Mouse (Mus musculus) kidney, adult 2 months (tissue): ENCODE results near the gene Tmem205. TPM values are rescaled to one million over a fixed set of nuclear protein-coding genes. Genes with fewer than 3 reads are reported as not detected.

Experiments
- DNase-seq: peaks from one replicate; pipeline ENCODE4 v3.0.0; 2021
- H3K27ac ChIP-seq: fragments of 200-500 bp; 2 replicates; pipeline ENCODE4 v1.5.1; 2012; ENCODE audit warnings: low read depth, low read length, control low read depth, inconsistent platforms; ENCODE audit not compliant: insufficient read depth
- H3K27me3 ChIP-seq: fragments of 200-500 bp; replicated peaks from 2 replicates; pipeline ENCODE4 v1.6.1; 2012; ENCODE audit warnings: mild to moderate bottlenecking, moderate library complexity, low read length, inconsistent platforms; ENCODE audit not compliant: control insufficient read depth, insufficient read depth
- H3K36me3 ChIP-seq: fragments of 200-500 bp; 2 replicates; pipeline ENCODE4 v1.6.1; 2012; ENCODE audit warnings: mild to moderate bottlenecking, moderate library complexity, low read length, inconsistent platforms; ENCODE audit not compliant: control insufficient read depth, insufficient read depth
- H3K4me1 ChIP-seq: fragments of 200-500 bp; 2 replicates; pipeline ENCODE4 v1.6.1; 2011; ENCODE audit warnings: low read length; ENCODE audit not compliant: control insufficient read depth, insufficient read depth
- H3K4me3 ChIP-seq: fragments of 200-500 bp; 2 replicates; pipeline ENCODE4 v1.5.1; 2011; ENCODE audit warnings: mild to moderate bottlenecking, low read depth, low read length, control low read depth; ENCODE audit not compliant: insufficient read depth
- CTCF ChIP-seq: fragments of 200-500 bp; conservative IDR thresholded peaks from 2 replicates; pipeline ENCODE4 v1.5.1; 2011; ENCODE audit warnings: low read depth, mild to moderate bottlenecking, control low read depth, low read length, moderate library complexity, mixed read lengths; ENCODE audit not compliant: insufficient read depth, insufficient read length
- POLR2A ChIP-seq: fragments of 200-500 bp; IDR thresholded peaks from one replicate; pipeline ENCODE4 v1.6.1; 2011; ENCODE audit warnings: low read depth, low read length, control low read depth
- WGBS: fragments of 180-500 bp; shearing (Covaris S2); methylation state at CpG from one replicate; pipeline ENCODE4 v1.1.7; 2018; 5-methylcytosine and 5-hydroxymethylcytosine counted together
- polyA plus RNA-seq: library from polyadenylated mRNA; depleted of rRNA; stranded (reverse); fragments of >200 nt; gene quantifications from 2 replicates; pipeline ENCODE4 v1.2.3, GENCODE M21; 2012; rRNA removed

Gene Tmem205
- polyA plus RNA-seq: 313 and 353 TPM in 2 replicates

GRCm38 (mm10) chr9:21927208-21927753, at the start of gene Tmem205, which contains the start of gene Ccdc159:
Gene Tmem205 (minus strand): TSS chr9:21927556.
Gene Ccdc159 (plus strand): TSS chr9:21927471.
- Histone ChIP-seq H3K27me3 (no peaks in the 10 kb centered on the region), H3K4me1 (peaks cover 4% of the 10 kb centered on the region; the same call in 1 of the 2 replicates), H3K27ac (peak within 1 kb of the TSS; percentile 52), H3K4me3 (peak within 1 kb of the TSS; percentile 41), H3K36me3 (no peaks in the 10 kb centered on the region)
- peak; percentile 98 for DNase-seq
- TF ChIP-seq CTCF (no peak), POLR2A (peak; percentile 82)
- WGBS: under 1% methylated on average over 28 of the region's 28 CpGs

GRCm38 (mm10) chr9:21976626-21977175, 49.3 kb upstream of the Tmem205 start:
- peaks cover 5% of the 10 kb centered on the region for H3K36me3 ChIP-seq
- TF ChIP-seq POLR2A (no peak), CTCF (no peak)
- no peaks in the 10 kb centered on the region for H3K27me3 ChIP-seq
- no peak for DNase-seq
- H3K27ac ChIP-seq: no peak overlapping the region
- no peaks in the 10 kb centered on the region for H3K4me1 ChIP-seq
- H3K4me3 ChIP-seq: no peak overlapping the region
- 73% methylated on average over 10 of the region's 10 CpGs for WGBS

- TF ChIP-seq POLR2A (no peak), CTCF (no peak)
- no peak for DNase-seq
- H3K36me3 ChIP-seq: no peaks in the 10 kb centered on the region; the same call in none of the 2 replicates
- no peak overlapping the region for H3K4me3 ChIP-seq
- H3K27ac ChIP-seq: no peak overlapping the region
- no peaks in the 10 kb centered on the region for H3K4me1 ChIP-seq
- H3K27me3 ChIP-seq: no peaks in the 10 kb centered on the region
- WGBS: 89% methylated on average over 4 of the region's 4 CpGs
These were observed 41.9 kb upstream of the Tmem205 start for GRCm38 (mm10) chr9:21969304-21969703.

- Histone ChIP-seq H3K27me3 (no peaks in the 10 kb centered on the region), H3K4me1 (no peaks in the 10 kb centered on the region), H3K4me3 (no peak overlapping the region), H3K27ac (no peak overlapping the region), H3K36me3 (no peaks in the 10 kb centered on the region; the same call in none of the 2 replicates)
- DNase-seq: no peak
- no peak for TF ChIP-seq POLR2A
- TF ChIP-seq CTCF: no peak
- WGBS: 35% methylated on average over 6 of the region's 6 CpGs
These were observed 41.5 kb upstream of the Tmem205 start for GRCm38 (mm10) chr9:21968883-21969282.

- peak; percentile 55 for DNase-seq
- 17% methylated on average over 8 of the region's 8 CpGs for WGBS
- H3K27me3 ChIP-seq: no peaks in the 10 kb centered on the region
- H3K36me3 ChIP-seq: no peaks in the 10 kb centered on the region
- H3K4me1 ChIP-seq: peaks cover 4% of the 10 kb centered on the region
- TF ChIP-seq CTCF (no peak), POLR2A (no peak)
- peak within 1 kb of the TSS; percentile 2; the same call in 1 of the 2 replicates for H3K27ac ChIP-seq
- H3K4me3 ChIP-seq: peak within 1 kb of the TSS; percentile 42
These were observed 36.1 kb upstream of the Tmem205 start, which contains the start of gene Epor for GRCm38 (mm10) chr9:21963417-21963816. Gene Epor (minus strand): TSS chr9:21963506.

- DNase-seq: peak; percentile 68
- Histone ChIP-seq H3K27ac (peak overlapping the region; percentile 2; the same call in 1 of the 2 replicates), H3K27me3 (no peaks in the 10 kb centered on the region), H3K4me1 (peaks cover 4% of the 10 kb centered on the region), H3K4me3 (peak overlapping the region; percentile 42), H3K36me3 (no peaks in the 10 kb centered on the region)
- TF ChIP-seq POLR2A (no peak), CTCF (0 out of 2 replicates have a peak, but pooled peaks have one; percentile 11)
- 6% methylated on average over 34 of the region's 34 CpGs for WGBS
These were observed 35.2 kb upstream of the Tmem205 start for GRCm38 (mm10) chr9:21962416-21963059.

GRCm38 (mm10) chr9:21962010-21962409, 34.7 kb upstream of the Tmem205 start:
- under 1% methylated on average over 15 of the region's 15 CpGs for WGBS
- no peak for DNase-seq

More at GRCm38 (mm10) chr9:21962010-21962409, 34.7 kb upstream of the Tmem205 start:
- TF ChIP-seq POLR2A (no peak), CTCF (no peak)
- H3K27me3 ChIP-seq: no peaks in the 10 kb centered on the region
- H3K4me1 ChIP-seq: peaks cover 4% of the 10 kb centered on the region
- H3K36me3 ChIP-seq: no peaks in the 10 kb centered on the region
- H3K27ac ChIP-seq: peak overlapping the region; percentile 13; the same call in 1 of the 2 replicates
- peak overlapping the region; percentile 42 for H3K4me3 ChIP-seq
